Mouse (Mus musculus): ENCODE results near the gene Scrg1. TPM values are rescaled to one million over a fixed set of nuclear protein-coding genes. Genes with fewer than 3 reads are reported as not detected.
"Not testable (repeated sequence)": the region's sequence is repeated elsewhere in the genome, so short reads cannot be mapped to it uniquely, and the experiment has no call there.

Gene Scrg1
- polyA plus RNA-seq, 1 experiment from 2014 or later: 0.39 TPM

DNA sequence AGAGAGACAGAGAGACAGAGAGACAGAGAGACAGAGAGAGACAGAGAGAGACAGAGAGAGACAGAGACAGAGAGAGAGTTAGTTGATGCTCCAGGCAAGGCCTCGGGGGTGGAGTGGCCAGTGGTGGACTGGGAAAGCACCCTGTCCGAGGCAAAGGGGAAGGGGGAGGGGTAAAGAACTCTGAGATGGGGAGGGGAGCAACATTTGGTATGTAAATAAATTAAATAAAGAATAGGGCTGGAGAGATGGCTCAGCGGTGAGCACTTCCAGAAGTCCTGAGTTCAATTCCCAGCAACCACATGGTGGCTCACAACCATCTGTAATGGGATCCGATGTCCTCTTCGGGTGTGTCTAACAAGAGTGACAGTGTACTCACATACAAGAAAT lies 25.8 kb upstream of the Scrg1 start:
- not testable (repeated sequence) for H3K9me3 ChIP-seq (replicated peaks); ATAC-seq (replicated peaks; ENCODE audit: low FRiP score); H3K9ac ChIP-seq; H3K27ac ChIP-seq; H3K36me3 ChIP-seq; H3K4me2 ChIP-seq; H3K4me1 ChIP-seq; H3K4me3 ChIP-seq (replicated peaks)
- 69% methylated on average over 5 of the region's 5 CpGs for WGBS
- H3K27me3 ChIP-seq: peaks cover 19% of the 10 kb centered on the region

DNA sequence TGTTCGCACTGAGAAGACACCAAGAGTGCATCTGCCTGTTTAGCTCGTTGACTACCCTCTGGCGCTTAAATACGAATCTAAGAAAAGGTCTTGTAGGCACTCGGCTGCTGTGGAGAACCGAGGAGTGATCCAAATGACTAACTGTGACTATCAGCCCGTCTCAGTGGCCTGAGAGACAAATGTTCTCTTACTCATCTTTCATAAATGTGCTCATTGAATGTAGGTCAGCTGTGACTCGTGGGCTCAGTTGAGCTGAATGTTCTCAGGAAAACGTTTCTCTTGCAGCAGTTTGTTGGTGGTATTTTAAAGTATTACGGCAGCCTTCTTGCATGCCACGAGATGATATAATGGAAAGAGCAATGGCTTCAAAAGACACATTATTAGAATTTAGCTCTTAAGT lies 24.8 kb upstream of the Scrg1 start:
- Histone ChIP-seq H3K4me3 (replicated peaks) (no peak overlapping the region), H3K4me1 (peaks cover 9% of the 10 kb centered on the region), H3K4me2 (no peak overlapping the region), H3K27me3 (peaks cover 19% of the 10 kb centered on the region), H3K9ac (no peak overlapping the region), H3K27ac (no peak overlapping the region), H3K36me3 (no peaks in the 10 kb centered on the region), H3K9me3 (replicated peaks) (no peaks in the 10 kb centered on the region)
- 86% methylated on average over 11 of the region's 11 CpGs for WGBS
- ATAC-seq (replicated peaks; ENCODE audit: low FRiP score): no peak

DNA sequence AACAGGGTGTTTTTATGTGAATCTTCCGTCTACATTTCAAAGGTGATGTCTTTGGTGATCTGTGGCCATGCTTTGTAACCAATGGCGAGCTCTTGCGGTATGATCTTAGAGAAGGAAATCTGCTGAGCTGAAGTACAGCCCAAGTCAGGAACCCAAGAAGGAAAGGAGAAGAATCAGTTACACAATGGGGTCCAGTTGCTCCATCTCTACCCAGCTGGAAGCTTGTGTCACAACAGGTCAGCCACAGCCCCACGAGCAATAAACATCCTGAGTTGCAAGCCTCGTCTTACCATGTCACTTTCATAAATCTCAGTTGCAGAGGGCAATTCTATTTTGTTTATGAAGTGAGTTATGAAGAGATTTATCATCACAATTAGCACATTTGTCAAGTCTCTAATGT lies 22.9 kb upstream of the Scrg1 start:
- 69% methylated on average over 5 of the region's 5 CpGs for WGBS
- no peak overlapping the region for H3K9ac ChIP-seq
- H3K4me1 ChIP-seq: peaks cover 11% of the 10 kb centered on the region
- H3K4me2 ChIP-seq: no peak overlapping the region
- no peak overlapping the region for H3K4me3 ChIP-seq (replicated peaks)
- no peaks in the 10 kb centered on the region for H3K9me3 ChIP-seq (replicated peaks)
- H3K36me3 ChIP-seq: no peaks in the 10 kb centered on the region
- H3K27me3 ChIP-seq: peaks cover 12% of the 10 kb centered on the region
- no peak overlapping the region for H3K27ac ChIP-seq
- ATAC-seq (replicated peaks; ENCODE audit: low FRiP score): no peak

DNA sequence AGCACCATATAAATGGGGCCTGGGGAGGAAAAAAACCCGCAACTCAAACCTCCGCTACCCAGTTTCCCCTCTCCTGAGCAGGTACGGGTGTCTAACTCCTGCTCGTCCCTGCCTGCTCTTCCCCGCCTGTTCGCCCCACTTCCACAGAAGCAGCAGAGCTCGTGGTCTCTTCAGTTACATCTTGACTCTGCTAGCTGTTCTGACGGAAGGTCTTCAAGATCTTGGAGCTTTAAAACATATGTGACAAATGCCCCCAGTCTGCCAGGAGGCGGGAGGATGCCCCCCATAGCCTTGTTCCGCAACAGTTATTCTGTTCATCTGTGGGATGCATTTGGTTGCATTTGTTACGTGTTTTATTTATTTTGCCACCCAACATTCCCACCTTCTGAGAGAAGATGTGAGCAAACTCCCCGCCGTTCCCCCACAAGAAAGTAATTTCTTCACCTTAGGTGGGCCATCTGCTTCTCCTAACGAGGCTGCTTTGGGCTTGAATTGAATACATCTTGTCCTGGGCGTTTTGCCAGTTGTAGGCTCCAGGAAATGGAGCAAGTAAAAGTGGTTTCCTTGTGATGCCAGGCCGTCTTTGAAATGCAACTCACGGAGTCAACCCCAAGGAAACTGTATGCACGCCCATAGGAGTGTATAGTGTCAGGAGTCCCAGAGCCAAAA lies 19.8 kb upstream of the Scrg1 start:
- no peak overlapping the region for H3K4me2 ChIP-seq
- no peak overlapping the region for H3K9ac ChIP-seq
- H3K4me1 ChIP-seq: peaks cover 6% of the 10 kb centered on the region; the same call in 1 of the 2 replicates
- no peak overlapping the region for H3K27ac ChIP-seq
- H3K9me3 ChIP-seq (replicated peaks): no peaks in the 10 kb centered on the region
- H3K27me3 ChIP-seq: no peaks in the 10 kb centered on the region
- no peak for ATAC-seq (replicated peaks; ENCODE audit: low FRiP score)
- no peak overlapping the region for H3K4me3 ChIP-seq (replicated peaks)
- H3K36me3 ChIP-seq: no peaks in the 10 kb centered on the region
- WGBS: 41% methylated on average over 18 of the region's 18 CpGs

DNA sequence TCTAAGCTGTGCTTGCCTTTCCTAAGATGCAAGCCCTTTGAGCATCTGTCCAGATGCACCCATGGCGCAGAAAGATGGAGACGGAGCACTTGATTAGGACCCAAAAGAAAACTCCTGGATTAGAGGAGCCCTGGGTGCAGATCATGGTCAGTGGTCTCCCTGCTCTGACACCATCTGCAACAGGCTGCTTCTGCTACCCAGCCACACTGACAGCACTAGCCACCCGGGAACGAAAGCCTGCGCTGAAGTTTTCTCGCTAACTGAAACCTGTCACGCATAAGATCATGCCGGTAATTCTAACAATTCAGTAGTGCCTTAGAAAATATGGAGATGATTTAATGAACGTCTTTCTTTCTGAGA lies 19.3 kb upstream of the Scrg1 start:
- Histone ChIP-seq H3K4me2 (no peak overlapping the region), H3K9ac (no peak overlapping the region), H3K9me3 (replicated peaks) (no peaks in the 10 kb centered on the region), H3K4me1 (peaks cover 6% of the 10 kb centered on the region; the same call in 1 of the 2 replicates), H3K27me3 (no peaks in the 10 kb centered on the region), H3K36me3 (no peaks in the 10 kb centered on the region), H3K4me3 (replicated peaks) (no peak overlapping the region), H3K27ac (no peak overlapping the region)
- 85% methylated on average over 9 of the region's 9 CpGs for WGBS
- ATAC-seq (replicated peaks; ENCODE audit: low FRiP score): no peak

DNA sequence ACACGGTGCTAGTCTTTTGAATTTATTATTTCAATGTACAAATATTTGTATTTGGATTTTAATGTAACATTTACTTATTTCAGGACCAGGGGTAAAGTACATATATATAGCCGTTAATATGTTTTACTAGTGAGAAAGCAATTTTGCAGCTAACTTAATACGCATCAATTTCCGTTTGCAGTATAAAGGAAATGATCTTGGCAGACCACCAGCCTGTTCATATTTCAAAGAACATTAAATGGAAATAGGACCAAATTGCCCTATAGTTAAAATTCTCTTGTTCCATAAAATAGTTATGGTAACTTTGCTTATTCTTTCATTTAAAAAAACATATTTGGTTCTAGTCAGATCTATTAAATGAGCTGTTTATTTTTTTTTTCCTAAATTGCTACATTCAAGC lies 14.6 kb upstream of the Scrg1 start:
- no peak for ATAC-seq (replicated peaks; ENCODE audit: low FRiP score)
- no peak overlapping the region for H3K4me3 ChIP-seq (replicated peaks)
- no peak overlapping the region for H3K27ac ChIP-seq
- no peak overlapping the region for H3K9ac ChIP-seq
- no peak overlapping the region for H3K4me2 ChIP-seq
- H3K36me3 ChIP-seq: no peaks in the 10 kb centered on the region
- no peaks in the 10 kb centered on the region for H3K9me3 ChIP-seq (replicated peaks)
- H3K27me3 ChIP-seq: no peaks in the 10 kb centered on the region
- WGBS: 69% methylated on average over 4 of the region's 4 CpGs
- H3K4me1 ChIP-seq: no peaks in the 10 kb centered on the region

DNA sequence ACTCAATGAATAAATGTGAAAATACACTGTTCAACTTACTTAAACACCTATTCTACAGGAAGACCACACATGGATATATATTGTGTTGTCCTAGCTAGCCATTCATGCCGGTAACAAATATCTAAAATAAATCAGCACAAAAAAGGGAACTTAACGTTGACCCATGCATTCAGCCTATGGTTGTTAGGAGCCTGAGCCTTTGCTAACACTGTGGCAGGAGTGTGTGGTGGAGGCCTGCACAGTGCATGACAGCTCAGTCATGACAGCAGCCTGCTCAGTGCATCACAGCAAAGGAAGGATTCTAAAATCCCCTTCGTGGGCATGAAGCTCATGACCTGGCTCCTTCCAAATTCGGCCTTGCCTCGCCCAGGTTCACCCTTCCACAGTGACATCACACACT lies 14.2 kb upstream of the Scrg1 start:
- WGBS: 86% methylated on average over 5 of the region's 5 CpGs
- Histone ChIP-seq H3K27ac (no peak overlapping the region), H3K9me3 (replicated peaks) (no peaks in the 10 kb centered on the region), H3K27me3 (no peaks in the 10 kb centered on the region), H3K36me3 (no peaks in the 10 kb centered on the region), H3K9ac (no peak overlapping the region), H3K4me3 (replicated peaks) (no peak overlapping the region), H3K4me2 (no peak overlapping the region), H3K4me1 (no peaks in the 10 kb centered on the region)
- ATAC-seq (replicated peaks; ENCODE audit: low FRiP score): no peak

DNA sequence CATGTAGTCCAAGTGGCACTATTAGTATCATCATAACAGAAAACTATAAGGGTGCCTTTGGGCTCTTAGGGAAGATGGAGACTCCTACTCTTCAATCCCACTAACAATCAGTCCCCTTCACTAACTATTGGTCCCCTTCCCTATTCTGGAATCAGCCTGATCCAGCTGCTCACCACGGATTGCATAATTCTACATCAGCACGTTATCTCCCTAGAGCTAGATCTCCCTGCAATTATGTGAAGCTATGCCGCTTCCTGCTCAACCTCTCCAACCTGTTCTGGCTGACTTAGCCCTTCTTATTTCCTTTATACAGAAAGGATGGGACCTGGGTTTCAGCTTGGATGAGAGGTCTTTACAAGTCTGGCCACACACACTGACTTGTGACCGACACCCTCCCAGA lies 12.4 kb upstream of the Scrg1 start:
- H3K4me1 ChIP-seq: no peaks in the 10 kb centered on the region
- no peak overlapping the region for H3K4me2 ChIP-seq
- H3K9ac ChIP-seq: no peak overlapping the region
- H3K36me3 ChIP-seq: no peaks in the 10 kb centered on the region
- no peaks in the 10 kb centered on the region for H3K9me3 ChIP-seq (replicated peaks)
- H3K4me3 ChIP-seq (replicated peaks): no peak overlapping the region
- no peaks in the 10 kb centered on the region for H3K27me3 ChIP-seq
- 78% methylated on average over 4 of the region's 4 CpGs for WGBS
- H3K27ac ChIP-seq: no peak overlapping the region
- ATAC-seq (replicated peaks; ENCODE audit: low FRiP score): no peak

DNA sequence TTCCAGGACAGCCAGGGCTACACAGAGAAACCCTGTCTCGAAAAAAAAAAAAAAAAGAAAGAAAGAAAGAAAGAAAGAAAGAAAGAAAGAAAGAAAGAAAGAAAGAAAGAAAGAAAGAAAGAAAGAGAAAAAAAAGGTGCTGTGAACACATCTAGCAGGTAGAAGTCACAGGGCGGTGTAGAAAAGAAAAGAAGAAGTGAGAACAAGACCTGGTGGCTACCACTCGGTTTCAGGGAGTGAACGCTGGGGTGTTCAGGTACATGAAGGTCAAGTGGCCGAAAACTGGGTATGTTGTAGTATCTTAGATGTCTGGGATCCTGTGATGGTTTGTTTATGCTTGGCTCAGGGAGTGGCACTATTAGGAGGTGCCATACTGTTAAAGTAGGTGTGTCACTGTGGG lies 9.8 kb upstream of the Scrg1 start:
- not testable (repeated sequence) for H3K27me3 ChIP-seq; H3K9me3 ChIP-seq (replicated peaks); H3K4me1 ChIP-seq; H3K4me2 ChIP-seq; ATAC-seq (replicated peaks; ENCODE audit: low FRiP score); H3K9ac ChIP-seq; H3K27ac ChIP-seq; H3K4me3 ChIP-seq (replicated peaks); H3K36me3 ChIP-seq
- WGBS: 84% methylated on average over 5 of the region's 5 CpGs

DNA sequence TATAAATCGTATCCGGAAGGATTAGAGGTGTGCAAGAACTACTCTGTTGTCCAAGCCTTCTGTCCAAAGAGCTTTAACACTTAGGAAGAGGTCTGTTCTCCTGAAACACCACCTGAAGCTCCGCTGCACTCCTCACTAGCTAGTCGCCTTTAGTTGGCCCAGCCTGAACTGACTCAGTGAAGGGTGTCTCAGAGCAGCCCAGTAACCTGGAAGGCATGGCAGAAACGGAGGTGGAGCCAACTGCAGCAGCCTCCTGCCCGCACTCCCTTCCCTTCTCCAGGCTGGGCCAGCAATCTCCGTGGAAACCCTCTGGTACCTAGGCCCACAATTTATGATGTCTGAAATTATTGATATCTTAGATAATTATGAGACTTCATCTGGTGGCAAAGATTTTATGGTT lies 5.0 kb upstream of the Scrg1 start:
- no peaks in the 10 kb centered on the region for H3K9me3 ChIP-seq (replicated peaks)
- H3K9ac ChIP-seq: no peak overlapping the region
- 75% methylated on average over 7 of the region's 7 CpGs for WGBS
- H3K4me1 ChIP-seq: no peaks in the 10 kb centered on the region
- H3K27ac ChIP-seq: no peak overlapping the region
- no peaks in the 10 kb centered on the region for H3K27me3 ChIP-seq
- ATAC-seq (replicated peaks; ENCODE audit: low FRiP score): no peak
- no peaks in the 10 kb centered on the region for H3K36me3 ChIP-seq
- H3K4me2 ChIP-seq: no peak overlapping the region
- no peak overlapping the region for H3K4me3 ChIP-seq (replicated peaks)

DNA sequence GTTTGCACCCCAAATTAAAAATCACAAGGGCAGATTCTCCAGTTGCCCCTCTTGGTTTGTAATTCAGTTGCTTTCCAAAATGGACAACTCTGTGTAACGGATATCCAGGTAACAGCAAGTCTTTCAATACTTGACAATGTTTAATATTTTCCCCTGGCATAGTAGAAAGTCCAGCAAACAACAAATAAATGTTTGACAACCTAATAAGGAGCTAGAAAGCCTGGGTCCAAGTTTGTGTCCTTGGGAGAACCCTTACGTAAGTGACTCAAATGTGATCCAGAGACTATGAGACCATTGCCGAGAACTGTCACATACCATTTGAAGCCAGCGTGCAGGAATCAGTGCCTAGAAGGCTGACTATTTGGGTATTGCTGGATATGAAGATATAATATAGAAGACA lies 3.8 kb upstream of the Scrg1 start:
- Histone ChIP-seq H3K4me2 (no peak overlapping the region), H3K9ac (no peak overlapping the region), H3K4me3 (replicated peaks) (no peak overlapping the region), H3K4me1 (no peaks in the 10 kb centered on the region), H3K27ac (no peak overlapping the region), H3K27me3 (no peaks in the 10 kb centered on the region), H3K36me3 (no peaks in the 10 kb centered on the region), H3K9me3 (replicated peaks) (no peaks in the 10 kb centered on the region)
- WGBS: 96% methylated on average over 4 of the region's 4 CpGs
- ATAC-seq (replicated peaks; ENCODE audit: low FRiP score): no peak

DNA sequence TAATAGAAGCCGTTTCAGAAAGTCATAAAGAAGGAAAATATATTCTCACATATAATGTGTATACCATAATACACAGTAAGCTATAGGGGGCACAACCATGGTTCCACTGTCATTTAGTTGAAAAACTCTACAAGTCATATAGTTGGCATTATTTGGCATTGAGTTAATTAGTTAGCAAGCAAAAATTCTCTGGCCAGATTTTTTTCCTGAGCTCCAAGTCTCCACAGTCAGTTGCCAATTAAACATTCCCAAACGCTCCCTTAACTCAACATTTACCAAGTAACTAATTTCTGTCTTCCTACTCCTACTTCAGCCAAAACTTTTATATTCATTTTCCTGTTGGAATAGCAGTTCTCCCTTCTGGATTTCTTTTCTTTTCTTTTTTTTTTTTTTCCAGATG lies 2.4 kb upstream of the Scrg1 start:
- Histone ChIP-seq H3K4me2 (no peak overlapping the region), H3K4me1 (no peaks in the 10 kb centered on the region), H3K9me3 (replicated peaks) (no peaks in the 10 kb centered on the region), H3K36me3 (no peaks in the 10 kb centered on the region), H3K27ac (no peak overlapping the region), H3K9ac (no peak overlapping the region), H3K4me3 (replicated peaks) (no peak overlapping the region), H3K27me3 (no peaks in the 10 kb centered on the region)
- ATAC-seq (replicated peaks; ENCODE audit: low FRiP score): no peak
- WGBS: 87% methylated on average over 2 of the region's 2 CpGs

DNA sequence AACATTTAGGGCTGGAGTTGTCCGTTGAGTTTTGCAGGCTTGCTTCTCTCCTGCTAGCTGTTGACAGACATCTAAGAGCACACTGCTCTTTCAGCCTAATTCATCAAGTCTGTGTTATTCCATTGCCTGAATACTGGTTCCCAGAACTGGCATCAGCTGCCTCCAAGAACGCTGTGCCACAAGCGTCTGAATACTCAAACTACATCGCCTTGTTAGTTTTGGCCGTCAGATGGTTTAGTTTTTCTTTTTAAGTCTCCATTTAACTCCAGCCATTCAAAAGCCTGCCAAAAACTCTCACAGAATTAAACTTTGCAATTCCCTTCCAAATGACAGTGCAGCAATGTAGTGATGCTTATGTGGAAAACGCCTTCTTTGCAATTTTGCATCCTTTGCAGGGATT lies 1.4 kb downstream of the Scrg1 start:
- H3K27ac ChIP-seq: no peak overlapping the region
- H3K27me3 ChIP-seq: no peaks in the 10 kb centered on the region
- H3K9ac ChIP-seq: no peak overlapping the region
- no peak for ATAC-seq (replicated peaks; ENCODE audit: low FRiP score)
- H3K9me3 ChIP-seq (replicated peaks): no peaks in the 10 kb centered on the region
- H3K36me3 ChIP-seq: no peaks in the 10 kb centered on the region
- WGBS: 86% methylated on average over 6 of the region's 6 CpGs
- no peak overlapping the region for H3K4me2 ChIP-seq
- H3K4me1 ChIP-seq: no peaks in the 10 kb centered on the region
- no peak overlapping the region for H3K4me3 ChIP-seq (replicated peaks)

All from kidney, embryonic 15.5 days (tissue).